Mouse (Mus musculus) R1 (cell line): ENCODE data around the gene Ptpn7.
"Not testable (repeated sequence)": the region's sequence is repeated elsewhere in the genome, so short reads cannot be mapped to it uniquely, and the experiment has no call there.

Experiments
- DNase-seq: peaks from one replicate; pipeline ENCODE4 v3.0.0-alpha.2; 2018; ENCODE audit warnings: low read depth, low spot score

Gene Ptpn7

GRCm38 (mm10) chr1:135132473-135132872, at the start of gene Ptpn7:
Gene Ptpn7 (plus strand): TSS chr1:135132700.
- peak; percentile 61 for DNase-seq

- no peak for DNase-seq
These were observed 49.0 kb upstream of the Ptpn7 start for GRCm38 (mm10) chr1:135083465-135083864.

- DNase-seq: no peak
These were observed 47.1 kb upstream of the Ptpn7 start for GRCm38 (mm10) chr1:135085296-135085871.

- DNase-seq: no peak
These were observed 46.5 kb upstream of the Ptpn7 start for GRCm38 (mm10) chr1:135086015-135086414.

- no peak for DNase-seq
These were observed 45.1 kb upstream of the Ptpn7 start for GRCm38 (mm10) chr1:135087414-135087813.

- no peak for DNase-seq
These were observed 42.9 kb upstream of the Ptpn7 start for GRCm38 (mm10) chr1:135089626-135090025.

GRCm38 (mm10) chr1:135090914-135091313, 41.6 kb upstream of the Ptpn7 start:
- DNase-seq: no peak

GRCm38 (mm10) chr1:135094723-135095122, 37.8 kb upstream of the Ptpn7 start:
- DNase-seq: no peak

- no peak for DNase-seq
These were observed 37.3 kb upstream of the Ptpn7 start for GRCm38 (mm10) chr1:135095189-135095588.

- DNase-seq: no peak
These were observed 36.2 kb upstream of the Ptpn7 start for GRCm38 (mm10) chr1:135096312-135096711.

- no peak for DNase-seq
These were observed 35.1 kb upstream of the Ptpn7 start for GRCm38 (mm10) chr1:135097441-135097840.

GRCm38 (mm10) chr1:135098441-135098840, 34.1 kb upstream of the Ptpn7 start:
- DNase-seq: no peak

GRCm38 (mm10) chr1:135100400-135100799, 32.1 kb upstream of the Ptpn7 start:
- DNase-seq: no peak

- peak; percentile 73 for DNase-seq
These were observed 27.4 kb upstream of the Ptpn7 start, which contains the start of gene Lgr6 for GRCm38 (mm10) chr1:135105124-135105523. Gene Lgr6 (minus strand): TSS chr1:135105276.

GRCm38 (mm10) chr1:135105951-135106350, 26.5 kb upstream of the Ptpn7 start:
- peak; percentile 86 for DNase-seq

- peak; percentile 88 for DNase-seq
These were observed 23.9 kb upstream of the Ptpn7 start for GRCm38 (mm10) chr1:135108611-135109010.

GRCm38 (mm10) chr1:135110075-135110474, 22.4 kb upstream of the Ptpn7 start:
- DNase-seq: peak; percentile 84

- not testable (repeated sequence) for DNase-seq
These were observed 21.2 kb upstream of the Ptpn7 start for GRCm38 (mm10) chr1:135111271-135111670.

GRCm38 (mm10) chr1:135112661-135113060, 19.8 kb upstream of the Ptpn7 start:
- peak; percentile 79 for DNase-seq

GRCm38 (mm10) chr1:135124573-135125363, 7.7 kb upstream of the Ptpn7 start:
- no peak for DNase-seq

GRCm38 (mm10) chr1:135125990-135126389, 6.5 kb upstream of the Ptpn7 start:
- DNase-seq: no peak

- DNase-seq: no peak
These were observed 6.0 kb upstream of the Ptpn7 start for GRCm38 (mm10) chr1:135126443-135127027.

- DNase-seq: no peak
These were observed 4.5 kb upstream of the Ptpn7 start for GRCm38 (mm10) chr1:135128011-135128441.
